Mouse (Mus musculus) layer of hippocampus, postnatal 36 days (tissue): ENCODE measurements around the gene Serpina9. TPM values are rescaled to one million over a fixed set of nuclear protein-coding genes. Genes with fewer than 3 reads are reported as not detected.
"Not testable (repeated sequence)": the region's sequence is repeated elsewhere in the genome, so short reads cannot be mapped to it uniquely, and the experiment has no call there.

Source experiments
- DNase-seq, 2 experiments: peaks; one replicate each; pipeline ENCODE4 v3.0.0; 2022
- total RNA-seq, 2 experiments: library from RNA; stranded (reverse); gene quantifications; 2 replicates each; pipeline ENCODE4 v1.2.3; 2021

The Serpina9 gene
- total RNA-seq, 2 experiments from 2014 or later, result 0.37 TPM; not detected in 1

GRCm38 (mm10) chr12:103989514-103989767 is 24.1 kb downstream of the Serpina9 start:
- no peak for DNase-seq

- DNase-seq, result no peak
These were observed 24.6 kb downstream of the Serpina9 start for GRCm38 (mm10) chr12:103988754-103989513.

- DNase-seq, result no peak
These were observed 27.7 kb downstream of the Serpina9 start for GRCm38 (mm10) chr12:103985868-103986267.

- DNase-seq, result peak; percentile 29 to 52
These were observed 28.6 kb downstream of the Serpina9 start for GRCm38 (mm10) chr12:103984935-103985334.

- DNase-seq, result peak; percentile 40 to 42
These were observed 31.8 kb downstream of the Serpina9 start for GRCm38 (mm10) chr12:103981646-103982360.

GRCm38 (mm10) chr12:103978294-103978693 is 35.3 kb downstream of the Serpina9 start:
- DNase-seq, result no peak

- no peak for DNase-seq
These were observed 35.7 kb downstream of the Serpina9 start for GRCm38 (mm10) chr12:103977846-103978245.

GRCm38 (mm10) chr12:103977060-103977459 is 36.5 kb downstream of the Serpina9 start:
- DNase-seq, result no peak

GRCm38 (mm10) chr12:103971080-103971479 is 42.5 kb downstream of the Serpina9 start:
- no peak for DNase-seq

- no peak for DNase-seq
These were observed 43.9 kb downstream of the Serpina9 start for GRCm38 (mm10) chr12:103969577-103970116.

GRCm38 (mm10) chr12:103966761-103967160 is 46.8 kb downstream of the Serpina9 start:
- no peak for DNase-seq

- no peak for DNase-seq
These were observed 50.3 kb downstream of the Serpina9 start for GRCm38 (mm10) chr12:103963288-103963687.

GRCm38 (mm10) chr12:103962860-103963259 is 50.7 kb downstream of the Serpina9 start:
- no peak for DNase-seq

GRCm38 (mm10) chr12:103962337-103962736 is 51.2 kb downstream of the Serpina9 start:
- DNase-seq, result no peak

GRCm38 (mm10) chr12:103961716-103962115 is 51.8 kb downstream of the Serpina9 start:
- no peak for DNase-seq

GRCm38 (mm10) chr12:103958798-103959197 is 54.8 kb downstream of the Serpina9 start, which contains the start of gene Serpina1e:
TSS of gene Serpina1e (minus strand) at chr12:103958975.
- no peak for DNase-seq

- DNase-seq, result not testable (repeated sequence)
These were observed 57.0 kb downstream of the Serpina9 start for GRCm38 (mm10) chr12:103956555-103956954.

GRCm38 (mm10) chr12:103952972-103953371 is 60.6 kb downstream of the Serpina9 start:
- not testable (repeated sequence) for DNase-seq

- no peak for DNase-seq
These were observed 67.3 kb downstream of the Serpina9 start for GRCm38 (mm10) chr12:103946243-103946642.
